Mouse (Mus musculus) 3134 (cell line): ENCODE results near the gene Grap2.

Experiments
- DNase-seq: peaks from one replicate; pipeline ENCODE4 v3.0.0-alpha.2; 2011; ENCODE audit warnings: low spot score; ENCODE audit not compliant: insufficient read length; ENCODE audit errors: extremely low read depth

Gene Grap2

DNA sequence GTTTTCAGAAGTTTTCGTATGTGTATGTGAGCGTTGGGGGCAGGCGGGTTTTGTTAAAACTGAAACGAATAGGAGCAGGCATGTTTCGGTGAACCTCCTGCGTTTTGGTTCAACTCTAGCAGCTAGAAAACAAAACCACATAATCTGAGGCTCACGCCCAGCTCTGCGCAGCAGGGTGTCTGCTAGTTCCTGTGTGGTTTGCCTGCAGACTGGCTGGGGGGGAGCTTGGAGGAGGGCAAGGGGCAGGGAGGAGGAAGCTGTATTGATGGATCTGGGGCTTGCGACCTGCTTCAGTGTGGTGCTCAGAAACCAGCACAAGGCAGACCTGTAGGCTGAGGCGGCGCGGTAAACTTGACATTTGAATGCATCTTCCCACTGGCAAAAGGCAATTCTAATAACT, at the start of gene Grap2:
Gene Grap2, plus strand, starts transcription at position 304 of the 400 bp plus-strand sequence.
- DNase-seq, result no peak

DNA sequence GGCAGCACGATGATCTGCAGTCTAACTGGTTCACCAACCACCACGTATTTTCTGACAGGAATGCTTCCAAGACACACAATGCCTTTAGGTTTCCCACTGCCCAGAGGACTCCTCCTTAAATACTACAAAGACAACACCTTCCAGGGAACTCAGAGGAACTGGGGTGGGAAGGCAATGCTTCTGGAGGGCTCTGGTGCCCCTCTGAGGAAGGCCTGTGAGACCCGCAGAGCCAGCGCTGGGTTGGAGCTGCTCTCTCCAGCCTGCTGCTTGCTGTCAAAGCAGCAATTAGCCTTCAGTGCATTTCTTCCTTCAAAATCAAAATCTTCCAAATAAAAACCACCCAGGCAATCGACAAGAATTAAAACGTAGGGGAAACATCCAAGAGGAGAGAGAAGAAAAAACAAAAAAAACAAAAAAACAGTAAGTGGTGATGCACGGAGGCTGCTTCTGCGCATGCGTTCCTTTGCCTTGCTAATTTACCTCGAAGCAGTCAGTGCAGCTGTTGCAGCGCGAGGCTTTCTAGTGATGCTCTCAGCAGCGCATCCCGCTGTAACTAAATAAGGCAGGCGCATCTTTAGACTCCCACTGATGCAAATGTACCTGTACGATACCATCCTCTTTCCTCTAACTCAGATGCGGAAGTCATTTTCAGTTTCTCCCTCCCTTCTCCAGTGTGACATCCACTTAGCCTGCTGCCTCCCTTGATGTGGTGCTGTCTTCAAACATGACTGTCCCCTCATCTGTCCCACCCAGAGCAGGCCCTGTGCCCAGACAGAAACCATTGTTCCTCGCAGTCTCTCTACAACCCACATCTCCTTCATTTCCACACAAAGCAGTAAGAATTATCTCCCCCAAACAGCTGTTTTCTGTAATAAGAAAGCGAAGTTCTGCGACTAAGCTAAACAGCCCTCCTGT, 42.2 kb upstream of the Grap2 start:
- no peak for DNase-seq

DNA sequence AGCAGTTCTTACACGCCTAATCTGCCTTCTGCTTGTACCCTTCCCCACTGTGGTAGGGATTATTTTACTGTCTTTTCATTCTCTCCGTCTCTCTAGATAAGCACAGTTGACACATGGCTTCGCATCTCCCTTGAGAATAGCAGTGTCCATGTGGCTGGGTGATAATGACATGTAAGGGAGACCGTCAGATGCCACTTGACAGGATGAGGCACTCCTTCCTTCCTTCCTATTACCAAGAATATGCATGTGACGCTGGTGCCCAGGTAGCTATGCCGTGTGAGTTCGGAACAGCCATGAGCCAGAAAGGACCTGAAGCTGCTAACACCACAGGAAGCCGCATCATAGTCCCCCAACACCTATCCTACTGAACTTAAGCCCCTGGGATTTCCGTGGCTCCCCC, 41.4 kb upstream of the Grap2 start:
- DNase-seq, result no peak

DNA sequence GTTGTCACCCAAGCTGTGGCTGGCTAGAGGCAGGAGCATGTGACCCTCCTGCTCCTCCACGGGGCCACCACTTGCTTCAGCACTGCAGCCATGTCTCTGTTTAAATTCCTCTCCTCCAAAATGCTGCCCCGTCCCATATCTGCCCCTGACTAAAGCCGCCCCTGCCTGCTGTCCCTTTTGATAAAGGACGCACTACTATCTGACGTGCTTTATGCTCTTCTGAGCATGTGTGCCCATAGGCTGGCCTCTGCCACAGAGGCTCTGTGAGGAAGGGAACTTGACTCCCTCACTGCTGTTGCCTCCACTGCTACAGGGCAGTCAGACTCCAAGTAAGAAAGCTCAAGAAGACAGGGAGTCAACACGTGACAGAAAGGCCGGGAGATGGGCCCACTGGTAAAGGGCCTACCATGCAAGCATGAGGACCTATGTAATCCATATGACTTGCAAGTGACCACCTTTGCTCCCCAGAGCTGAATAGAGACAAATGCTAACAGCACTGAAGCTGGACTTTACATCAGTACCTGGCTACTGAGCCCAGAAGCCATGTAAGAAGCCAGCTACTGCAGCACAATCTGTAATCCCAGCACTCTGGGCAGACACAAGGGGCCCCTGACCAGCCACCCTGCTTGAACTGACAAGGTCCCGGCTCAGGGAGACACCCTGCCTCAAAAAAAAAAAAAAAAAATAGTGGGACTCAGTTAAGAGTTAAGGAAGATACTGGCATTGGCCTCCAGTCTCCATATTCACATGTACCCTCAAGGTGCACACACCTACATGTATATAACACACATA, 39.9 kb upstream of the Grap2 start:
- DNase-seq, result no peak

DNA sequence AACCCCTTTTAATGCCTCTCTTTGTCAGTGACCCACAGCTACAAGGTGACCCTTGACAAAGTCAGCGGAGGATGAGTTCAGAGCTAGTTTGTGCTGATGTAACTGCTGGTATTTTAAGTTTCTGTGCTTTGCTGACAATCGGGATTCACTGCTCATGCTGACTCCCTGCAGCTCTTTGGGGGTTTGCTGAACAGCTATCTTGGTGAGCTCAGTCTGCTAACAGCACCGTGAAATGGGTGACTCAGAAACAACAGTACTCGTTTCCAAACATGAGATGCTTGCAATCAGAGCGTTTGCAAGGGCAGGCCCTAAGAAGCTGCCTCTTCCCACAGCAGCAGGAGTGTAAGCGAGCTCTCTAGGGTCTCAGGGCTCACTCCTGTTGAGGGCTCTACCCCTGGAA, 39.1 kb upstream of the Grap2 start:
- DNase-seq, result peak; percentile 27

DNA sequence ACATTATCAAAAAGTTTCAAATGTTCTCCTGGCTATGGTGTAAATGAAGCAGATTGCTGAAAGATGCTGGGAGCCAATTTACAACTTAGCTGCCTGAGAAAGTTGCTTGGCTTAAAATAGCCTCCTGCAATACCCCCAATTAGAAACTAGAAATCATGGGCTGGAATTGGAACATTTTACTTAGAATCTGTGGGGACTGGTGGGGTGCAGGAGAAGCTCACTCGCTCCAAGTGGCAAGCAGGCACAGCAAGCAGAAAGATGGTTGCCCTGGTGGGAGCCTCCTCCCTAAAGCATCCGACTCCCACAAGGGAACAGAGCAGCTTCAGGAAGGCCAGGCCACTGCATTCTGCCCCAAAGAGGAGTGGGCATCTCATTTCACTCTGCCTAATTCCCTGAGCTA, 36.3 kb upstream of the Grap2 start:
- DNase-seq, result no peak

DNA sequence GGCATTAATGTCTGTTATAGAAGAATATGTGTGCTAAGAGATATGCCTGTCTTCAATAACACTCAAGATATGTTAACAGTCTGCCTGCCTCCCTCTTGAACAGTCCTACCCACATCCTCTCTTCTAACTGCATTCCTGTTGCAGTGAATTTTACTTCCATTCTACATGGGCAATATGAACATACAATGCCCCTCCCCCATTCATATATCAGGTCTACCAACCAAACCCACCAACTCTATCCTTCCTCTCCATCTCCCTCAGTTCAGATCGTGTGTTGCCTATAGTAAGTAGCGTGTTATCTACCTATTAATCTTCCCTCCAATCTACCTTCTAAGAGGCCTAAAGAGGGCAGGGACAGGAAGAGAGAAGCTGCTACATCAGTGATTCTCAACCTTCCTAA, 34.3 kb upstream of the Grap2 start:
- no peak for DNase-seq

DNA sequence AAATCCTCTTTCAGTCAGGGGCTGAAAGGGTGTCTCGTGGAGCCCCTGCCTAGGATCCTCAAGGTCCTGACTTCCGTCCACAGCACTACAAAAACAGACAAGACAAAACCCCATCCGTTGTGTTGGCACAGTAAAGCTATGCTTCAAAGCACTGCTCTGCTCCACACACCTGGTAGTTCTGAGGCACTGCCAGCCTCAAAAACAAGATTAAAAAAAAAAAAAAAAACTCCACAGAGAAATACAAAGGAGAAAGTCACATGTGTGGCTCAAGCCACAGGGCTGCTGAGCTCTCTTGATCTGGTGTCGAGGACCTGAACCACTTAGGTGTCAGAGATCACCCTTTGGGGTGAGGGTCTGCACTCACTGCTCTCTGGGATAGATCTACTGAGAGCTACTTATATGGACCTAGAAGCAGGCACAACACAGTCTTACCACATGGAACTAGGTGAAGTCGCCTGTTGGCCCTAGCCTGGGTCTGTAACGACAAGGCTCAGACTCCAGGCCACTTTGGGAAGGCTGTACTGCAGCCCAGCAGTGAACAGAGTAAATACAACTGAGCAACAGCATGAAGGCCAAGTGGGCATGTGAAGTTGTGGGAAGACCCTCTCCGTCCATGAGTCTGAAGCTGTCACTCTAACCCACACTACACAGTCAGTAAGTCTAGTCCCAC, 33.6 kb upstream of the Grap2 start:
- DNase-seq, result no peak

DNA sequence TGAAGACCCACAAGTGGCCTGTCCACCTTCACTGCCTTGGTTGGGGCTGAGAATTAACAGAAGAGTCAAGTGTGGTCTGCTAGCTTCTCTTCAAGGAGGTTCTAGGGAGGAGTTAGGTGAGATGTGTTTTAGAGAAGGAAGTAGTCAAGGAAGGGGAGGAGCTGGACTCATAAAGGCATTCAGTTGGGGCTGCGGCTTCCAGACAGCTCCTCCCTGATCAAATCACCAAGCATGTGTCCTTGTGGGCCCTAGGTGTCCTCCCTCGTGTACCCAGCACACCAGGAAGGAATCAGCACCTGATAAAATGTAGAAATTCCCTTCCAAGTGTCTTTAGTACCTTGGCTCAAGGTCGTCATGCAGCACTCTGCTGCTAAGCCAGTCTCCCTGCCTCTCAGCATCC, 28.3 kb upstream of the Grap2 start:
- DNase-seq, result no peak

DNA sequence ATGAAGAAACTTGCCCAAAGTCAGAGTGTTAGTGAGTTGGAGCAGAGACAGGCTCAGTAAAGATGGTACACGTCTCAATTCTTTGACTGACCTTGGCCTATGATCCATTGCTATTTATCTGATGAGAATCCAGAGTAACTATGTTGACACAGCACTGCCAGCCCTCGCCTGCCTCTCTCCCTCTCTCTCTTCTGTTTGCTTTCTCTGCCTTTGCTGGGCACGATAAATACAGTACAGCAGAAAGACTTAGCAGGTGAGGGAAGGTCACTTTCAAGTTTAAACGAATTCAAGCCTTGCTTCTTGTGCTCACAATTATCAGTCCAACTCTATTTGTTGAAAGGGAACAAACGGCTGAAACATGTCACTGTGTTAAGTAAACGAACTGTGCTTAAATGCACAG, 27.0 kb upstream of the Grap2 start:
- DNase-seq, result no peak

DNA sequence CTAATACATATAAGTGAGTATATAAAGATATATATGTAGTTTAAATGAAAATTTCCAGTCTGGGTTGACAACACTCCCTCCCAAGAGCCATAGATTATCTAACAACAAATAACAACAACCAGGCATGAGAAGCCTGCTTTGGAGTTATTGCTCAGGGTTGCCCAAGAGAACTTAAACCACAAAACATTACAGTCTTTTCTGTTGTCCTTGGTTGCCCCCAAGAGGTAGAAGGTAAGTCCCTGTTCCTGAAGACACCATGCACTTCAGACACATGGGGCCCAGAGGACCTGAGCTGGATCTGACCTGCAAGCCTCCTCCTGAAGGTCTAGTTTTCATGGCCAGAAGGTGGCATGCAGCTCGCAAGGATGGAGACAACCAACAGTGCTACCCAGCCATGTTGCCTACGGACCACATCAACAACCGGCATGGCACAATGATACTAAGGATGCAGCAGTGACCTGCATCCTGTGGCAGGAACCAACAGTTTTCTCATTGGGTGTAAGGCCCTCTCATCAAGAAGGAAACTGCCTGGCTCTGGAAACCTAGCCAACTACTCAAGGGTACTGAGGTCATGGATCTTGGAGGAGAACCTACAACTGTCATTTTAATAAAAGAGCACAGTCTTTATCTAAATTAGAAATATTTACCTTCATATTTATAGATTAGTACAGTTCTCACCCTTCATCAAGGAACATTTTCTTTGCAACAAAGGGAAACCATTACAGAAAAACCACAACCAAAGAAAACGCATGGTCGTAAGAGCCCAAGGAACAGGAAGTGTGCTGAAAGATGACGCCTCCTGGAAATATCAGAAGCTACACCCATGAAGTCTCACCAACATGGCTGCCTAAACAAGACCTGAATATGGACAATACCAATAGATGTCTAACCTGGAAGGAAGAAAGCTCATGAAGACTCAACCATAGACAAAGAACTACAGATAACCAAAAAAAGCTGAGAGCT, 17.3 kb upstream of the Grap2 start:
- no peak for DNase-seq

DNA sequence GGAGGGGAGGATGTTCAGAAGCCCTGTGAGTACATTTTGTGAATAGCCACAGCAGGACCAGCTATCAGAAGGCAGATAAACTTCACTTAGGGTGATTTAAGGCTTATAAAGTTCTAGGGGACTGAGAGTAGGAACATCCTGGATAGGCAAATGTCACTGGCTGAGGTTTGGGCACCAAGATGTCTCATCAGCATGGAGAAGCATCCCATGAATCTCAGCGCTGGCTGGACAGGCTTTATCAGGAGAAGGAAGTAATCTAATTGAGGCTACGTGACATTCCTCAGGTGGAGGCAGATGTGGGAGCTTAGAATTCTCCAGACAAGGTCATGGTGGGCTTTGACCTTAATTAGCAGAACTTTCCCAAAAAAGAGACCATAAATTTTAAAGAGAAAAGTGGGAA, 16.4 kb upstream of the Grap2 start:
- no peak for DNase-seq

DNA sequence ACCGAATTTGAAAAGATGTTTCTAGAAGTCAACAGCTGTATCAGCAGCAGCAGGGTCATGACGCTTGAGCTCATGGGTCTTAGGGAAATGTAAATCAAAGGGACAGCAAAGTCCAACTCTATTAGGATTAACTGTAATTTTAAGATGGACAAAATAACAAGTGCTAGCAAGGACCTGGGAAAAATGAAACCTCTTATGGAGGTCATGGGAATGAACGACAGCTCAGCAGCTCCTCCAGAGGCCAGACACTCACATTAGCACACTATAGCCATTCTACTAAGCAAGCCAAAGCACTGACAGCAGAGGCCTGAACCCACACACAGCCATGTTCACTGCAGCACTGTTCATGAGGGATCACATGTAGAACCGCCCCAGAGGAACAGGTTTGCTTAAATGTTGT, 14.6 kb upstream of the Grap2 start:
- no peak for DNase-seq

DNA sequence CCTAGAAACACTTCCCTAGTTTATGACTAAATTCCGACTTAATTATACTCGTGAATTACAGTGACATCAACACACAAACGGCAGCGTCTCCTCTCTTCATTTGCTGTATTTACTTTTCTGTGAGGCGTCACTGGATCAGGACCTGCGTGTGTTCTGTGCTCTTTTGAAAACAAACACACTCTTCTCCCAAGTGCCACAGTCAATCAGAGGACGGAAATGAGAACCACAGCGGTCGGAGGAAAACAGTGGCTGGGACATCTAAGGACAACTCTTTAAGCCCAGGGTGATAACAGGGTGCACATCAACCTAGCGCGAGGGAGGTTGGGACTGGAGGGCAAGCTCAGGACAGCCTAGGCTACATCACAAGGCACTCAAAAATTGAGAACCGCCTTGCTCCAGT, 12.9 kb upstream of the Grap2 start:
- no peak for DNase-seq

DNA sequence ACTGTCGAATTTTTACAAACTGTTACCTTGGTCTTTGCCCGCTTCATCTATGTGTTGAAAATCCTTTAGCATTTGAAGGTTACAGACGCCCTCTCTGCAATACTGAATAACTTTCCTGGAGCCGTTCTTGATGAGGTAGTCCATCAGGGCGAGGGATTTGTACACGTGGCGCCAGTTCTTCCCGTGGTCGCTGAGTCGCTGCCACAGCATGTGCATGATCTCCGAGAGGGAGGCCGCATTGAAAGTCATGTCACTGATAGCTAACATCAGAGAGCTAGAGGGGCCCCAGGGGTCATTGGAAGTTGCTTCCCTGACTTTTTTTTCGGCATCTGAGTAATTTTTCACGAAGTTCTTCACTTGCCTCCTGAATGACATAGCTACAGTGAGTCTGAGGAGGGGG, 12.4 kb upstream of the Grap2 start:
- DNase-seq, result peak; percentile 29

DNA sequence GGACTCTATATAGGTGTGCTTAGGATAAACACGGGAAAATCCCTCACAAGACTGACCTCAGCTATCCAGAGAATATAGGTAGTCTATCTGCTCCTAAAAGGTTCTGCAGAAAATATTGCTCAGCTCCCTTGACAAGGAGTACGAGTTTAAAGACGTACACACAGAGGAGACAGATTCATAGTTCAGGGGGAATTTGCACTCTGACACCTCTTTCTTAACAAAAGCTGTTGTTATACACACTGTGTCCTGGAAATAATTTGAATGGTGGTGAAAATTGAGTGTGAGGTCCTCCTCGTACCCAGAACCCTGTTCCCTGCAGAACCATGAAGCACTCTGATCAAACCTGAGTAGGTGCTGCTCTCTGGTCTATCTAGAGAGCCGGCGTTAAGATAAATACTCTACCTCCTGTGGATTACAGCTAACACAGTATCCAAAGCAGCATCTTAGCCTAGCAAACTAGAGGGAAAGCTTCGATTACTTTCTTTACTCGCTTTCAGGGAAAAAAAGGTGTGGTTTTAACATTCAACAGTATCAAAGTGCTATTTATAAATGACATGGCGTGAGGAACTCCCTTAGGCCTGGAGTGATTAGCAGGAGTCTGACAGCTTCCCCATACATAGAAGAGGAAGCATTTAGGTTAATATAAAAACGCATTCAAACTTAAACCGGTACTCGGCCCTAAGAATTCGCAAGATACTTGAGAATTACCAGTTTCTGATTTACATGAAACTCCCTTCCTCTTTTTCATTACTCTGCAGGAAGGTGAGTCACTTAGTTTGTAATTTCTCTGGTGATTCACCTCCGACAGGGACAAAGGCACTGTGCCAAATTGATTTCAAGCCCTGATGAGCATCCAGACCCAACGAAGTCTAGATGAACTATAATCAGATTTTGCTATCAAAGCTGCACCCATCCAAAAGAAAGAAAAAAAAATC, 11.5 kb upstream of the Grap2 start:
- DNase-seq, result peak; percentile 37

DNA sequence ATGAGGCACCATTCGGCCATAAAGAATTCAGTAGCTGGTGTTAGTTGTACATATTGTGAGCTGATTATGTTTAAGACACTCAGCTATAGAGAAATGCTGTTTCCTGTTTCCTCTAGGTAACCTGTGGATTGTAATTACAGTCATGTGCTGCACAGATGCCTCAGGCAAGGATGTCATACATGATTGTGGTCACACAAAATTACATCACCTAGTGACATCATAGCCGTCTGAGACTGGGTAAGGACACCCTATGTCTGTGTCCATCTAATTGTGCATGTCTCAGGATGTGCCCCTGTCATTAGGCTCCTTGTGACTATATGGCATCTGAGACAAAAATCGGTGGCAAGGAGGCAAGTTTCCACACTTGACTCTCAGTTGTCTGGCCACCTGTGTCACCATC, 9.9 kb upstream of the Grap2 start:
- no peak for DNase-seq

DNA sequence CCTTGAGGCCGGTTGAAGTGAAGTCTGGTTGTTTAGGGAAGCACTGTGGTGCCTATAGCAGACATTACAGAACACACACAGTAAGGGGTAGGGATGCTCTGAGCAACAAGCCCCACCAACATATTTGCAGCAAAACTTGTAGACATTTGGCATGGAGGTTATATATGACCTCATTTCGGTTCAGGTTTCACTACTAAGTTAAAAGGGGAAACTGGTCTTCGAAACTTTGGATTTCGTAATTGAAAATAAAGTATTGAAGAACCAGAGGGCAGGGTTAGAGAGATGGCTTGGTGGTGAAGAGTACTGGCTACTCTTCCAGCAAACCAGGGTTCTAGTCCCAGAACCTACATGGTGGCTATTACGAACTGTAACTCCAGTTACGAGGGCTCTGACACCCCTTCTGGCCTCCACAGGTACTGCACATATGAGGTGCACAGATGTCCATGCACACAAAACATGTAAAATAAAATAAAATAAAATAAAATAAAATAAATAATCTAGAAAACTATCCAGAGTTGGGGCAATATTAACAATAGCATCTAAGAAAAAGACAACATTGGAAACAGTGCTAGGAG, 8.7 kb upstream of the Grap2 start:
- DNase-seq, result no peak

DNA sequence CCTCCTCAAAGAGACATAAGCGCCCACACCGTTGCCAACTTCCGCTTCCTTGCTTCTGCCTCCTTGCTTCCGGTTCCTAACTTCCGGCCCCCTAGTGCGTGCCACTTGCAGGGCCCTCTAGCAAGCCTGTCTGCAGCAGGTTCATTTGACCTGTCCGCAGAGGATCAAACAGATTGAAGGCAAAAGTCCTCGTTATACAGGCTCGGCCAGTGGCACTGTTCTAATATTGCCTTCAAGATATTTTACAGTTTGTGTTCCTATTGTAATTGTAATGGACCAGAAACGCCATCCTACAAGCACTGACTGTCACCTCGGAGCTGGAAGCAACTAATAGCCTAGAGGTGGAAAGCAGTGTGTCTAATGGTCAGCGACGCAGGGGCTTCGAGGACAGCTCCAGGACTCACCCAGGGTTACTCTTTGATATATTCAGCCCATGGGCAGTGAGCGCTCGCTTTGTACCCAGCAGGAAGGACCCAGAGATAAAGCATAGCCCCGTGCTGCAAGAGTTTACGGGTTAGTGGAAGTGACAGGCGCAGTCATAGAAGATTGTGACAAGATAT, 7.2 kb upstream of the Grap2 start, which contains the start of gene Enthd1:
Gene Enthd1, minus strand, starts transcription at position 51 of the 560 bp plus-strand sequence.
- no peak for DNase-seq
